Mouse (Mus musculus): Measurements from ENCODE around the gene Cdadc1. TPM values are rescaled to one million over a fixed set of nuclear protein-coding genes. Genes with fewer than 3 reads are reported as not detected.

The Cdadc1 gene
- polyA plus RNA-seq (2017; shearing (Covaris generic)) = 42.9 TPM

DNA sequence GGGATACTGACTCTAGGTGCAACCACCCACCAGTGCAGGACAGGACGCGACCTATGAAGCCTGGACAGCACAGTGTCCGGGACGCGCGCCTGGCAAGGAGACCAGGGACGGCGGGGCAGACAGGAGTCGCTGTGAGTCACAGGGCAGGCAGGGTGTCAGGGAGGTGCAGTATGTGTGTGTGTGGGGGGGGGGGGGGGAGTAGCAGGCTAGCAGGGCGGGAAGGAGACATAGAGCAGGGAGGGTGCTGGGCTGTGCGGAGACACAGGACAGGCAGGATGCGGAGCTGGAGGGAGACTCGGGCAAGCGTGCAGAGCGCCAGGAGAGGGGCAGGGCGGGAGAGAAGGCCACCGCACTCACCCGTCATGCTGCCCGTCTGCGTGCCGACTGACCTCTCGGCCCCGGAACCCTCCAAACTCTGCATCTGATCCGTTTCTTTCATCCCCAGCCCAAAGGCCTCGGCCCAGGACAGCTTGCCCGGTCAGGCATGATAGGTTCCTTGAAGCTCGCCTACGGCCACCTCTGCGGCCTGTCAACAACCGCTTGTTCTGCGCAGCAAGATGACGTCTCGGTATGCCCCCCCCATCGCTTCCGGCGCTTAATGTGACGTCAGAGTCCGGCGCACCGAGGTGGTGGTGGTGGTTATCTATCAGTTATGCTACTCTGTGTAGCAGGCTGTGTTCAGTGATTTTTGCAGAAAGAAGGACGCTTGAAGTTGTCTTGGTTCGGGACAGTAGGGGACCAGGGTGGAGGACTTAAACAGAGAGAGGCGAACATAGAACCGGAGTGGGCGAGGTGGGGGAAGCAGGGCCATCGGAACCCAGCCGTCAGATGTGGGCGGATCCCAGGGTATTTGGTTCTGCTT is at the start of gene Cdadc1:
Gene Cdadc1 (minus strand): TSS at position 562 of the 862 bp plus-strand sequence.

GRCm38 (mm10) chr14:59625158-59625805 is 27.5 kb upstream of the Cdadc1 start, which contains the start of gene Shisa2:
Gene Shisa2 (plus strand): TSS chr14:59625308.

Other genes starting within 250 kb of the Cdadc1 start
- 17.4 TPM for gene Phf11d, start 232.5 kb downstream of the Cdadc1 start, polyA plus RNA-seq (2017; shearing (Covaris generic))
- gene Phf11c, start 202.6 kb downstream of the Cdadc1 start, polyA plus RNA-seq (2017; shearing (Covaris generic)) = 27.4 TPM
- 25.8 TPM for gene Setdb2, start 157.1 kb downstream of the Cdadc1 start, polyA plus RNA-seq (2017; shearing (Covaris generic))
- 74.8 TPM for gene Cab39l, start 157.0 kb downstream of the Cdadc1 start, polyA plus RNA-seq (2017; shearing (Covaris generic))
- not detected for gene Shisa2, start 27.3 kb upstream of the Cdadc1 start, polyA plus RNA-seq (2017; shearing (Covaris generic))